Mouse (Mus musculus) bone marrow, adult 2 months (tissue): Measurements from ENCODE around the gene Osbpl3.

Experiments used
- CTCF ChIP-seq: fragments of 200-500 bp; IDR thresholded peaks from 2 replicates; pipeline ENCODE4 v1.5.1; 2011; ENCODE audit warnings: low read length, control low read depth; ENCODE audit not compliant: control insufficient read depth, insufficient read depth
- POLR2A ChIP-seq: fragments of 200-500 bp; IDR thresholded peaks from 2 replicates; pipeline ENCODE4 v1.6.1; 2011; ENCODE audit warnings: low read depth, mild to moderate bottlenecking, control low read depth, low read length, borderline replicate concordance; ENCODE audit not compliant: control insufficient read depth

- TF ChIP-seq CTCF (no peak), POLR2A (no peak)
Measured at GRCm38 (mm10) chr6:50263670-50264069, 192.3 kb downstream of the Osbpl3 start, which contains the start of gene Gsdme.
